Mouse (Mus musculus) urinary bladder, postnatal 10 days (tissue): ENCODE results near the gene D430041D05Rik.

ENCODE experiments used
- DNase-seq: peaks from one replicate; pipeline ENCODE4 v3.0.0; 2022; ENCODE audit warnings: low spot score

Gene D430041D05Rik

GRCm38 (mm10) chr2:104407913-104408312, 2.9 kb downstream of the D430041D05Rik start:
- no peak for DNase-seq

GRCm38 (mm10) chr2:104404036-104404435, 6.8 kb downstream of the D430041D05Rik start:
- DNase-seq: no peak

GRCm38 (mm10) chr2:104398651-104399290, 12.0 kb downstream of the D430041D05Rik start:
- DNase-seq: no peak

- no peak for DNase-seq
These were observed 14.9 kb downstream of the D430041D05Rik start for GRCm38 (mm10) chr2:104395961-104396360.

GRCm38 (mm10) chr2:104394769-104395168, 16.0 kb downstream of the D430041D05Rik start:
- DNase-seq: no peak

GRCm38 (mm10) chr2:104392700-104393312, 18.0 kb downstream of the D430041D05Rik start:
- DNase-seq: no peak

- no peak for DNase-seq
These were observed 21.6 kb downstream of the D430041D05Rik start for GRCm38 (mm10) chr2:104389231-104389630.

GRCm38 (mm10) chr2:104385941-104386340, 24.9 kb downstream of the D430041D05Rik start:
- DNase-seq: no peak

- no peak for DNase-seq
These were observed 27.2 kb downstream of the D430041D05Rik start for GRCm38 (mm10) chr2:104383589-104383988.

GRCm38 (mm10) chr2:104382813-104383212, 28.0 kb downstream of the D430041D05Rik start:
- DNase-seq: no peak

GRCm38 (mm10) chr2:104379304-104379703, 31.5 kb downstream of the D430041D05Rik start:
- no peak for DNase-seq

- DNase-seq: no peak
These were observed 32.0 kb downstream of the D430041D05Rik start for GRCm38 (mm10) chr2:104378791-104379190.

- DNase-seq: no peak
These were observed 32.8 kb downstream of the D430041D05Rik start for GRCm38 (mm10) chr2:104377990-104378389.

GRCm38 (mm10) chr2:104372156-104372555, 38.7 kb downstream of the D430041D05Rik start:
- no peak for DNase-seq

- DNase-seq: no peak
These were observed 39.1 kb downstream of the D430041D05Rik start for GRCm38 (mm10) chr2:104371606-104372130.

GRCm38 (mm10) chr2:104367836-104368298, 42.9 kb downstream of the D430041D05Rik start:
- DNase-seq: no peak

GRCm38 (mm10) chr2:104367291-104367690, 43.5 kb downstream of the D430041D05Rik start:
- no peak for DNase-seq

- DNase-seq: no peak
These were observed 51.5 kb downstream of the D430041D05Rik start for GRCm38 (mm10) chr2:104359305-104359704.

GRCm38 (mm10) chr2:104358881-104359280, 51.9 kb downstream of the D430041D05Rik start:
- DNase-seq: no peak

GRCm38 (mm10) chr2:104356531-104356930, 54.3 kb downstream of the D430041D05Rik start:
- DNase-seq: no peak

GRCm38 (mm10) chr2:104354117-104354516, 56.7 kb downstream of the D430041D05Rik start:
- no peak for DNase-seq

GRCm38 (mm10) chr2:104352204-104352493, 58.7 kb downstream of the D430041D05Rik start:
- DNase-seq: no peak

GRCm38 (mm10) chr2:104351415-104352203, 59.2 kb downstream of the D430041D05Rik start:
- DNase-seq: no peak
